Mouse (Mus musculus): ENCODE data around the gene Homer1. TPM values are rescaled to one million over a fixed set of nuclear protein-coding genes. Genes with fewer than 3 reads are reported as not detected.

The Homer1 gene
- under 1 TPM; 0.15 to 0.54 TPM for polyA plus RNA-seq (2012; fragmentation: generic; extraction: Trizol)

GRCm38 (mm10) chr13:93299316-93299715 is at the start of gene Homer1:
Gene Homer1, plus strand, starts transcription at chr13:93299635.

Other genes with a start within 250 kb of the Homer1 start
- gene Cmya5, start 154.9 kb upstream of the Homer1 start, polyA plus RNA-seq (2012; fragmentation: generic; extraction: Trizol): not detected
- 1 to 10 TPM; 1.1 to 5.7 TPM for gene Tent2, start 107.2 kb upstream of the Homer1 start, polyA plus RNA-seq (2012; fragmentation: generic; extraction: Trizol)
- gene Jmy, start 200.2 kb downstream of the Homer1 start, polyA plus RNA-seq (2012; fragmentation: generic; extraction: Trizol): 1 to 10 TPM in 1 of 2 experiments, under 1 TPM in 1; 0.15 to 2.2 TPM